Mouse (Mus musculus) right cerebral cortex, adult 2 months (tissue): ENCODE data around the gene Zeb2.

Source experiments
- DNase-seq, 2 experiments: peaks; one replicate each; pipeline ENCODE4 v3.0.0; 2021 to 2022; ENCODE audit warnings: low spot score in 2 of 2

The Zeb2 gene

DNA sequence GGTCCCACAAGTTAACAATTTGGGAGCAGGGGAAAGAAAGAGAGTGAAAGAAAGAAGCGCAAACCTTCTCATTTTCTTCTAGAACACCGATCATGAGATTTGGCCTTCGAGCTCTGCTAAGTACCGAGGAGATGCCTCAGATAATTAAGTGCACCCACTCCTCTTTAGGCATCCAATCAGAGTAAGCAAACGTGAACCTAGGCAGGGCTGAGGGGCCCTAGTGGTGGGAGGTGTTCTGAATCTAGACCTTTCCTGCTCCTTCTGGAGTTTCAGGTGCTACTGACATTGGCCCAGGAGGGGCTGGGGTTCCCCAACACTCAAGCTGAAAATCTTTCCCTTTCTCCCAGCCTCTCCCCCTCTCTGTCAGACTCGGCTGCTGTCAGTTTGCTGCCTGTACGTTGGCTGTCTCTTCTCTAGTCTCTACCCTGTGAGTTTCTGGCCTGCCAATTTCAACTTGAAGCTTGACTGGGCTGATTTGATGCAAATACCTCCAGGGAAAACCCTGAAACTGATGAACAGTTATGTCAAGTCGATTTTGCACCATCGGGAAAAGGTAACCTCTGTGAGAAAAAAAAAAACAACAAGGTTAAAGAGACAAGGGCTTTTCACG, 20.5 kb downstream of the Zeb2 start:
- DNase-seq, result no peak

DNA sequence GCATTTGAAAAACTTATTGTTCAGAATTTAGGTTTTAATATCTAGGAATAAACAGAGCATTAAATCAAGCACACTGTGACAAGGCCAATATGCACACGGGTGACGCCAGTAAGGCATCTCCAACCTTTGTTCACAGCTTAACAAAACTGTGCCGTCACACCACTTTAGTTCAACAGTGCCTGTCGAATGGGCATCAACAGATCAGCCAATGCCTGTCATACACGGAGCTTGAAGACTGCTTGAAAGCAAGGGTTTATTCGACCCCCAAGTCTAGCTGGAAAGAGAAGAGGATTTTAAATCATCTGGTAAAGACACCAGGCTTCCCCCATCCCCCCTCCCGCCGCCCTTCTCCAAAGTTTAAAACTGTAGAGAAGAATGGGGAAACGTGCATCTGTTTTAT, 21.4 kb downstream of the Zeb2 start:
- DNase-seq, result no peak

DNA sequence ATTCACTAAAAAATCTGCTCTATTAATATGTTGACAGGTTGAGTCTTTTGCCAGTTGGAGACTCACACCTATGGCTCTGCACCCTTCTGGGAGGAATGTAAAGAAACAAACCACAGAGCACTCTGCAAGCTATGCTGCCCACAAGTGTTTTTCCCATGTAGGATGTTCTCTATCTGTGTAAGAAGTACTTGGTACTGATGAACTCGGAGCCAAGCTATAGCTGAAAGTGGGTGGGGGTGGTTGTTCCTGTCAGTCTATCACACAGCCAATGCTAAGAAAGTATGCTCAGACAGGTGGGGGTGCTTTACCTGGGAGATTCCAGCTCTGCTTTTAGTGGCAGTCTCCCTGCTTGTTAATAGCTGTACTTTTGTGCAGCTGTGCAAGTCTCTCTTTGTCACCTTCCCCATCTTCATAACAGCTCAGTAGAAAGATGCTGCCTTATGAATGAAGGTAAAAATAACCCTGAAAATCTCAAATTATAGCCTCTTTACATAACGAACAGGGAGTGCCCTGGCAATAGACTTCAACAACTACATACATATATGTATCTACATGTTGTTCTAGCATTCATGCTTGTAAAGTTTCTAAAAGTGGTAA, 22.7 kb downstream of the Zeb2 start:
- no peak for DNase-seq

DNA sequence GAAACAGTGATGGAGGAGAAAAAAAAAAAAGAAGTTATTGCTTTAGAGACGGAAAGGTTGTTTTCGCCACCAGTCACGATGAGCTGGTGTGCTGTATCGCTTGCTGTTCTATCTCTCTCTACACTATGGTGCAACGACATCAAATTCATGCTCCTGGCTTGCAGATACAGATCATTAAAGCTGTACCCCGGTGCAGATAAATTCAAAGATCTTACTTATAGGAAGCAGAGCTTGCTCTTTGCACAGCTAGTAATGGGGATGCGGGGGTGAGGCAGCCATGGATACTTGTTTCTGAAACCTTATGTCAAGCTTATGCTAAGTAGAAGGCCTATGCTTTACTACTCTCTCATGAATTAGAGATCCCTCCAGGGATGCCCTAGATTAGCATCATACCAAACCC, 23.7 kb downstream of the Zeb2 start:
- DNase-seq, result no peak

DNA sequence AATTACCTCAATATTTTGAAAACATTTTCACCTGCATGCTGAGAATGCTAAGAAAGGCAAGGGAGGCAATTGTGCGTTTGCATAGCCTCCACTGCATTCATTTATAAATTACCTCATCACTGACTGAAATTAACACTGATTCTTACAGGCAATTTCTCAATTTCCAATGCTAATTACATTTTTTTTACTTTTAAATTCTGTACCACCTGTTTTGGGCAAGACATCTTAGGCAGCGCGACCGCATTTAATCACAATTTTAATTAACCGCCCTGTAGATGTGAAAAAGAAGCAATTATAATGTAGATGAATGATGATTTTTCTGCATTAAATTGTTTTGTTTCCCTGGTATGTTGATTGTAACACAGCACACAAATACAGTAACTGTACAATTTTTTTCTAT, 24.5 kb downstream of the Zeb2 start:
- no peak for DNase-seq

DNA sequence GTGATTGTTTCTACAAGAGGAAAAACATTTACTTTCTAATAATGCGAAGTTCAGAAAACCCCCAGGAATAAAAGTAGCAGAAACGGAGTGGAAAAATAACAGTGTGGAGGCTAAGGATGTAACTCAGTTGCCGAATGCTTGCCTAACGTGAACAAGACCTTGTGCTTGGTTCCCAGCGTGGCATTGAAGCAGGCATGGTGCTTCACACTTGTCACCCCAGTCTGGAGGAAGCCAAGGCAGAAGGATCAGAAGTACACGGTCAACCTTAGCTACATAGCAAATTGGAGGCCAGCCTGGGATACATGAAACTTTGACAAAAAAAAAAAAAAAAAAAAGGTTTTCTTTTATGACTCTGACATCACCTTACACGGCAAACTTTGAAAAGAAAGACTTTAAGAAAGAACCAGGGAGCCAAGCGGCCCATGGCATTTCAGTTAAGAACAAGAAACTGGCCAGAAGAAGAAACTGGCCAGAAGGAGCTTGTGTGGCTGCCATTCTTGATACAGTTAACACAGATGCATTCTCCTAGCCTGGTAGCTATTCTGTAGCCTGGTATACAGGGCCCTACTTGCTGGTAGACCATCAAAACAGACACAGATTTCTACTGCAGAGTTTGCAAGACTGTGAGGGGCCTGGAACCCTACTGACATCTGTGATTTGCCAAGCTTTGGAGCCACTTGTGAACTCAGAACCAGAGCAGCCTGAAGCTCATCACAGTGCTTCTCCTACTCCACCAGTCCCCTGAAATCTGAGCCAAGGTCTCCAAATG, 26.5 kb downstream of the Zeb2 start:
- DNase-seq, result no peak

DNA sequence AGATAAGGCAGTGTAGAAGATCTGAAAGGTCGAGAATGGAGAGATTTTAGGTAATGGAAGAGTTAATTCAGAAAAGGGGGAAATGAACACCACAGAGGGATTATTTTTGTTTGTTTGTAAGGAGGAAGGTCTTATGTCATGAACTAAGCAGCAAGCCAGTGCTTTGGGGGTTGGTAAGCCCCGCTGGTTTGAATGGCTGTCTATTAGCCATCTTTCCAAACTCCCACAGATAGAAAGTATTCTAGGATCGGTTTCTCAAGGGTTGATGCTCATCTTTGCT, 28.0 kb downstream of the Zeb2 start:
- DNase-seq, result no peak

DNA sequence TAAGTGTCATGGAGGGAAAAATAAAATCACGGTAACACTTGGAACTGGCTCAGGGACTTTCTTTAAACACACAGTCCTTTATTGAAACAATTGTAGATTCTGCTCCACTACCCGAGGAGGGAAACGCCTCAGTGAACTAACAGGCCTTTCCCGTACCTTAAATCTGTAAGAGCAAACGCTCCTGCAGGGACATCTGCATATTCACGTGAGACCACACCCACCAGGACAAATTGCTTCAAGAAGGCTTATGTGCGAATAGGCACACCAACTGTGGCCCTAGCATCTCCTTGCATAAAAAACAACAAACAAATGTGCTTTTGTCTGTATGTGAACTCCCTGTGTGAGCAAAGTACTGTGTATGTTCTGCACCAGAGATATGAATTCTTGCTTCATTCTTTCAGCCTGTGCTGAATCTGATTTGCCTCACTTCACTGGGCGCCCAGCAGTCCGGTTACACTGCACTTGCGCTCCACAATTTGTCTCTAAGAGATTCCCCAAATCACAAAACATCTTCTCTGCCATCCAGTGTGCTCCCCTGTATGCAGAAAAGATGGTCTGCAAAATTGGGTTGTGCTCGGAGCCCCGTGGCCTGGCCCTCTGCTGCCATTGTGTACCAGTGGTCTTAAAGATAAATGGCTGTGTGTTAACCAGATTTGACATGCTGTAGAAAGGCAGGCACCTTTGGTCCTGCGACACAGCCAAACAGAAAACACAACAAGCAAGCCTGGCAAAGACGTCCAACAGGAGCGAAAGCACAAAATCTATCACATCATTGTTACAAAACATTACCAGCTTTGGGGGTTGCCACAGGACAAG, 28.6 kb downstream of the Zeb2 start:
- DNase-seq, result no peak

DNA sequence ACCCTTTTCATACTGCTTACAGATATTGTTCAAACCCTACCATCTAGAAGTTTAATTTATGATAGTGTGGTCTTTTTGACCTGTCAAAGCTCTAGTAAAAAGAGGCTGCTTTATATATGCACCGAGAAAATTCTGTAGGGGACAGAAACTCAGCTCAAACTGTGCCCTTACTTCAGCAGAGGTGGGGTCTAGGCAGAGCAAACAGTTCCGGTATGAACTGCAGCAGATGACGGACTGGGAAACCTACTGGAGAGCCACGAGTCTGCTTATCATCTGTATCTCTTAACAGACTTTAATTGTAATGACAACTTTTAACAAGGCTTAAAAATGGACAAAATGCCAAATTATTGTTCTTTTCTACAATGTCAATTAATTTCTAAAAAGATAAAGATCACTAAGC, 30.0 kb downstream of the Zeb2 start:
- no peak for DNase-seq

DNA sequence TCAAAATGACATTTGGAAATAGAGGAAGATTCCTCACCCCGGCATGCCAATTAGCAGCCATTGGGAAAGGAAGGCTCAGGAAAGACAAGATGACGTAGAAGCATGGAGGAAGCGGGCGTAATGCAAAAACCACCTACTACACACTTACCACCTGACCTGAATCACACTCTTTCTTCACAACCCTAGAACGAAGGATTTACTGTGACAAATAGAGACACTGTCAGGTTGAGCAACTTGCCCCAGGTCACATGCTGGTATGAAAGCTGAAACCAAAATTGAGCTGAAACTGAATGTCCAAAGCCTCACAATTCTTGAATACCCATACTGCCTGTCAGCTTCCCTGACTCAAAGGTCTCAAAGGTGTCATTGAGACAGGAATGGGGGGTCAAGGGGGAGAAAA, 31.5 kb downstream of the Zeb2 start:
- no peak for DNase-seq

DNA sequence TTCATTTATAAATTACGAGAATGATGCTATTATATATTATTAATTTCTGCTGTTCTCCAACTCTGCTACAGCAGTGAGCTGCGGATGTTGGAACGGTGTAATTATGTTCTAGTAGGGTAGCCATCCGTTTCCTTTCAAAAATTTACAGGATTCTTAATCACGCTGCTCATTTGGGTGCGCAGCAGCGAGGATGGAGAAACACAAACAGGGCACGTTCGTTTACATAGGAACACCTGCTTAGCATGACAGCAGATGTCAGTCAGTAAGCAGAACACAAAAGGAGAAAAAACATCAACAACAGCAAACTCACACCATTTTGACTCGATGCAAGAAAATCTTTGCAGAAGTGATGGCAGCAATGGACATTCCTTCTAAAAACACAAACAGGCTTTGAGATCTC, 34.2 kb downstream of the Zeb2 start:
- DNase-seq, result no peak

DNA sequence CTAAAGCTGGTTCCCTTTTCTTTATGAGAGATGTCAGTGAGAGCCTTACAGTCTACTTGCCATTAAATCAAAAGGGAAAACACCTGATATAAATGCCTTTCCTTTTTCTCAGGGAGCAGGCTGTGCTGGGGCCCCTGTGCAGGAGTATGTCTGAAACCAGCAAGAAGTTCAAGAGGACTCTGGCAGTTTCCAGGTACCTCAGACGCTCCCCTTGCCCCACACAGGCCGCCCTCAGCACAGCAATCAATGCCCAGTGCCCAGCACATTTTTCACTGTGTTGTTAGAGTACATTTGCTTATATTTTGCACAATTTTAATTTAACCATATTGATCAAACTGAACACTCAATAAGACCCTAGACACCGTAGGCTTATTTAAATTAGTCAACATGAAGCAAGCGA, 35.6 kb downstream of the Zeb2 start:
- no peak for DNase-seq

DNA sequence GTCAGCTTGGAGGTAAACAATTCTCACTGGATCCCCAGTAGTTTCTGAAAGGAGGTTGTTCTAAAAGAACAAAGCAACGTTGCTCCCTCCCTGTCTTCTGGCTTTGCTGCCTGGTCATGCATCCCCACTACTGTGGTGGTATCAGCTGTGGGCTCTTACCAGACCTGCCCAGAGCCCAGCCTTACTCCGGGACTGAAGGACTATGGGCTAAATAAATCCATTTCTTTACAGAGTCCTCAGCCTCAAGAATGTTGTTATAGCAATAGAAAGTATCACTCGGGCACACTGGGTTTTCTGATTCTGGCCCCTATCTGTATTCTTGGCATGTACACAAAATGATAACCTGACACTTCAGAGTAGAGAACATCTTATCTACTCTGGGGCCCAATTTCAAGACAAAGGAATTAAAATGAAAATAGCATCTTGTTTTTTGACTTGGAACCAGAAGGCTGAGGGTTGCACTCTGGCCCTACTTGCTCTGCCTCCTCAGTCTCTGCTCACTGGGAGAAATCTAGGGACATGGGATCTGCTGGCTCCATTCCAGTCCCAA, 39.2 kb downstream of the Zeb2 start:
- DNase-seq, result no peak

DNA sequence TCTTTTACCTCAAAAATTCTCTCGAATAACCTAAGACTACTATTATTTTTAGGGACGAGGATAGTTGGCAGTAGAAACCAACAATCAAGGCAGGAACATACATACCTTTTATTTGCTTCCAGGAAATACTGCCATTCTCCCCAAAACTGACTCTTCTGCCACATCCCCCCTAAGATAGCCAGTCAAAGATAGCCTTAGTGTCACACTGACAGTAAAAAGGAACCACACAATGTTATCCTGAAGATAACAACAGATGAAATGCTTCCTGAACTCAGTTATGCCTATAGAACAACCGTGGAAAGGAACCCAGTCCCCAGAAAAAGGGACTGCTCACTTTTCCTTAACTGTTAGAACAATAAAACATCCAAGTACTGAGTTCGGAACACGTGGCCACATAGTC, 39.8 kb downstream of the Zeb2 start:
- DNase-seq, result no peak

DNA sequence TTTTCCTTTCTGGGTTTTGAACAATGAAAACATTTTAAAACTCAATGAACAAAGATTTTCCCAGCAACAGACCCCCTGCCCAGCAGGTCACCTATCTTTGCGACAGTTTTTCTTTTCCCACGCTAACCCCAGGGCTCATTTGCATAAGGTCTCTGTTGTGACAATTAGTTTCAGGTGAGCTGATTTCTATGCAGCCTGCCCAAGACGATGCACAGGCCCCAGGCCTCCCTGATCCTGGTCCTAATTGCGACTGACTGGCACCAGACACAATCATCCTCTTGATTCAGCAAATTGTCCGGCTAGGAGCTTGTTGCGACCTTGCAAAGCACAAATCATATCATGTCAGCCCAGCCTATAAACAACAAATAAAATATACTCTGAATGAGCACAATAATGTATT, 44.2 kb downstream of the Zeb2 start:
- no peak for DNase-seq

DNA sequence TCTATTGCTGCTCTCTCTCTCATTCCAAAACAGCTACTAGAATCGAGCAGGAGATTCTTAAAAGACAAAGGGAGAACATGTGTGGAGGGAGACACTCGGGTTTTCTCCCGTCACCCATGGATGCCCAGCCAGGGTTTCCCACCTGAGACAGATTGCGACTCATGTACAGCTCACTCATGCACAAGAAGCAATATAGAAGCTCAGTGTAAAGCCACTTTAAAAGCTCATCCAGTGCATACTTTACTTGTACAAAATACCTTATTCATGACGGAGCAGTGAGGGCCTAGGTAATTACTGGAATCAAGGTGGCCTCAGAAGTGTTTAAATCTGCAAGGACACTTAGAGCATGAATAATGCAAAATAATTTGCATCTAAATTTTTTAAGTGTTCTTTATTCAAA, 45.9 kb downstream of the Zeb2 start:
- no peak for DNase-seq

DNA sequence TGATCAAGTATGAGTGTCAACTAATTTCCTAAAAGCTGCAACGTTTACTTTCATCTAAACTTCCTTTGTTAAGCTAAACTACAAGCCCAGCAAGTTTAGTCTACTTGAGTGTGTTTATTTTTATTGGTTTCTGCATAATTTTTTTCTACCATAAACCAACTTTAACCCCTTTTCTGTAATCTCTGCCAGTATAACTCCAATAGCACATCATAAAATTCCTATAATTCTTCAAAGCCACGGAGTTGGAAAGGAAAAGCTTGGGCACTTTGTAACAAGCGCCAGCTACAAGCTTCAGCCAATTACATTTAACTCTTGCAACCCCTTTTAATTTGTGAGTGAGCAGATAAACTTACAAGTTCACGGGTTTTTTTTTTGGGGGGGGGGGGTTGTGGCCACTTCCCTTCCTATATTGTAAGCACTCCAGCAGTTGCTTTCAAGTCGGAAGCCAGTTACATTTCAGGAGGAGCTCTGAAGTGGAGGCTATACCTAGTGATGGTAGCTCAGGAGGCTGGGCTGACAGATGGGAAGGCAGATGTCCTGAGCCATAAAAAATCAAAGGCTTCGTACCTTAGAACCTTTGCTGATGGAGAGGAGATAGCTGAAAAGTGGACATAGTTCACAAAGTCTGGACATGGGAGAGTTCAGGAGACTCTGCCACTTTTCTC, 46.5 kb downstream of the Zeb2 start:
- no peak for DNase-seq

DNA sequence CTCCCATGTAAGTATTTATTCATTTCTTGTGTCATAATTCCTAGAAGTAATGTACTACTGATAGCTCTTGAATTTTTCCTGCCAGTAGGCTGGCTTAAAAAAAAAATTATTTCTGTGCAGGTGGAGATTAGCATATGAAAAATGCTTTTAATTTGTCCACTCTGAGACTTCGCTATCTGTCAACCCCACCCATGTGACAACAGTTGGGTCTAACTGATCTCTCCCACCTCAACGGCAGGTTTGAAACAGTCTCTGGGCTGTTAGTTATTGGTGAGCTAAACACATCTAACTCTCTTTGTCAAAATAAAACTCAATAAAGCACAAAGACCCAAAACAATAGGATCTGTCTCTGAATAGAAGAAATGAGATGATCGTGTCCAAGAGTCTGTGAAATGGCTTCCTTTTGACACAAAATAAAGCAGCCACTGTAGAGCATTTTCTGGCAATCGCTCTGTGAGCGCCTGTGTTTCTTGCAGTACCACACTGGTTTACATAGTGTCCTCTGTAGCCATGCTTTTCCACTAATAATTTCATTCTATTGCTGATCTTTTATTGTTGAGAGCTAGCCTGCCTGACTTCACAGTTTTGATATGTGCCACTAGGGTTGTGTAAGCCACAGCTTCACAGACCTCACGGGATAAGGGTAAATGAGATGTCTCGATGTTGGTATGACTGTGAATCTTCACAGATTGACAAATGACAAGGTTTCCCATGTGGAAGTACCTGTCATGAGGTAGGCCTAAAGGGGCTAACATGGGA, 48.2 kb downstream of the Zeb2 start:
- DNase-seq, result no peak

DNA sequence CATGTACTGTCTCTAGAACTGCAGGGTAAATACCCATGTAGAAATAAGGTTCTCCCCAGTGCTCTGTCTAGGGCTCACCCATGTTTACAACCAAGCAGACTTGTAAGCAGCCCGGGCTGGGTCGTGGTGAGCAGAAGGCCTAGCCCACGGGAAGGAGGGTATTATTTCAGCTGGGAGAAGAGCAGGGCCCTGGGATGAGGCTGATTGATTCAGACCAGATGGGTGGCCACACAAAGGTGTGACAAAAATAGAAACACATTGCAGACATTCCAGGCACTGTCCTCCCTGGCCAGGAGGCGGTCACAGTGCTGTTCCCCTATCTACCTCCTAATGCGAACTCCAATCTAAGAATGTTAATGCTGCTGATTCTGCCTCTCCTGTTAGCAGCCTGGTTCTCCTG, 50.1 kb downstream of the Zeb2 start:
- no peak for DNase-seq

DNA sequence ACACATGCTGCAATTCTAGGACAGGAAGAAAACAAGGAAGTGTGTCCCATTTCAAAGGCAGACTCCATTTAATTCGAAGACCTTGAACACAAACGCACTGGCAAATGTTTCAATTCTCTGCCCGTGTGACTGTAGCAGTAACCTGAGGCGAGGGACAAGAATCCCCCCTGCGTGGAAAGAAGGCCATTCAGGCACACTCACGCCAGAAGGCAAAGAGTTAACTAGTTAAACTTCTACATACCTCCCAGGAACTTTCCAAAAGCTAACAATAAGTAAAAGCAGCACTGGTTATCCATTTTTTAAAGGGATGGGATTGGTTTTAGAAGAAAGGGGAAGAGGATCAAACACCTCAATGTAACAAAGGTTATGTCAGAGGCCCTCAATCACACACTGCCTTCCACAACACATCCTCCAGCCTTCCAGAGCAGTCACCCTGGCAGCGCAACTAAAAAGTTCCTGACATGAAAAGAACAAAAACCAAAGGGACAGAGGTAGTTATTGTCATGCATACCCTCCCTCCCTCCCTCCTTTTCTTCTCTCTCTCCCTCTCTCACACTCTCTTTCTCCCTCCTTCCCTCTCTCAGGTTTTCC, 53.8 kb downstream of the Zeb2 start:
- DNase-seq, result no peak

DNA sequence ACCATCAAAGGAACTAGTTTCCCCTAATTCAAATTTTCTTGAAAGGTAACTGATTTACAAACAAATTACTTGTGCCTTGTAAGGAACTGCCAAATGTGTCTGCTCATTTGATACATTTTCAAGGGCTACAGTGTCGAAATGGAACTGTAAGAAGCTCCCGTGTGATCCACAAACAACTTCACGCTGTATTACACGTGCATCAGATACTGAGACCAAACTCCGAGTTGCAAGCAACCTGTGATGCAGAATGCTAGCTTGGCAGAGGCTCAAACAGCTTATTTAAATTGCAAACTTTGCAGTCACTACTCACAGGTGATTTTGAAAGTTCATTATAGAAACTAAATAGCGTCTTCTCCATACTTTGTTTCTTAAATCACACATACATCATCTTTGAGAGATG, 55.1 kb downstream of the Zeb2 start:
- no peak for DNase-seq
